Mouse (Mus musculus) thymus, postnatal 25 days (tissue): ENCODE data around the gene Kat2b.
A peak's percentile ranks its signal among the peaks of the same experiment; 100 is the strongest.
"Not testable (repeated sequence)": the region's sequence is repeated elsewhere in the genome, so short reads cannot be mapped to it uniquely, and the experiment has no call there.

Experiments
- DNase-seq: peaks from one replicate; pipeline ENCODE4 v3.0.0; 2022

Gene Kat2b

DNA sequence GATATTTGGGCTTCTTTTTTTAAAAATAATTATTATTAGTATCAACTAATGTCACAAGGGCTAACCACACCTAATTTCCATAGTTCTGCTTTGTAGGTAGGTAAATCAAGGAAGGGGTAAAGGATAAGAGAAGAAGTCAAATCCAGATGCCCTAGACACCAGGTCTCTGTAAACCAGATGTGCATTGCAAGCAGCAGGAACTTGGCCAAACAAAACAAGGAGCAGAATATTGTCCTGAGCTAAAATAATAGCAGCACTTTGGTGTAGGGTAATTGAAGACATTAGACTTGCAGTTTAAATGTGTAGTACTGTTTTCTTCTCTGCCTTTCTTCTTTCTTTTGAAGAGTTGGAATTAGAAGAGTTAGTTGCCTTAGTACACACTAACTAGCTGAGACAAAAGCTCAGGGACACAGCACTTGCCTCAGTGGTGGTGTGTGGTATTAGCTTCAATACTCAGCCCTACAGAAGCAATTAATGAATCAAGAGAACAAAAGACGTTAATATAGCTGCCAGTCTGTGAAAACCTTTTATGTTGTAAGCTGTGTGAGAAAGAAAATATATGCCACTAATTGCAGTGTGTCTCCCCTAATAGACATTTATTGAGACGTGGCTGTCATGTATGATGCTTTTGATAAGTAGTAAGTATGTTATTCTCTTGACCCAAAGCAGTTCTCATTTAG, 98.2 kb downstream of the Kat2b start:
- DNase-seq = no peak

DNA sequence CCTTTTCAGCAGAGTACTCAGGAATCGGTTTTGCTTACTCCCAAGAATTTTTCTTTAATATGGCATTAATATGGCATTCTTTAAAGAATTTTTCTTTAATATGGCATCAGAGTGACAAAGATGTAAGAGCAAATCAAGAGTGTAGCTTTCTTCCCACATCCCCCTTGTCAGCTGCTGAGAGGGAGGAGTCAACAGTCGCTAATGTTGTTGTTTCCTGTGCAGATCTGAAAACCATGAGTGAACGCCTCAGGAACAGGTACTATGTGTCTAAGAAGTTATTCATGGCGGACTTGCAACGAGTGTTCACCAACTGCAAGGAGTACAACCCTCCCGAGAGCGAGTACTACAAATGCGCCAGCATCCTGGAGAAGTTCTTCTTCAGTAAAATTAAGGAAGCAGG, 103.8 kb downstream of the Kat2b start:
- no peak for DNase-seq

DNA sequence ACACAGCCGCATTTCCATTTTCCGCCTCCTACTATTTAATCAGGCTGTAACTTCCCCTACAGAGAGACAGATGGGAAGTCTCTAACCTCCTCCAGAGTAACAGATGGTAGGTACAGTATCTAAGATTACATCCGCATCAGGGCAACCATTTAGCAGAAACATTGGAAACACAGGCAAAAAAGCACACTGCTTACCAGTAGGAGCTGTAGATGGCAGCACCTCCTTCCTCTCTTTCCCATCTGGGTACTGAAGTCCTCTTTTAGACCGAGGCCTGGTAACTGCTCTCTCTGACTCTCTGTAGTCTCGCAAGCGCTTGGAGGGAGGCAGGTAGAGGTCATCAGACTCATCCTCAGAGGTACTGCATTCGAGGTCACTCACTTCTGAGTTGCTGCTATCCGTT, 112.1 kb downstream of the Kat2b start:
- DNase-seq = no peak

DNA sequence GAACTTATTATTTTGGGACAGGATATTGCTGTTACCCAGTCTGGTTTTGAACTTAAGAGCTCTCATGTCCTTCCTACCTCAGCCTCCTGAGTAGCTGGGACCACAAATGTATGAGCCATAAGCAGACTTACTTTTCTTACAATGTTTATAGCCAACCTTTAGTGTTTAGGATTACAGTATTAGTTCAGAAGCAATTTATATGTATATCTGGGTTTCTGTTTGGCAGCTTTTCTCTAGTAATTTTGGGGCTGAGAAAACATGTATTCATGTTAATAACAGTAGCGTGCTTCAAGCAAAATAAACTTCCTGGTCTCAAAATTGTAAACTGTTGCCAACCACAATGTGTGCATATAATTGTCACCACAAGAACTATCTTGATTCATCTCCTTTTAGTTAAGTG, 121.7 kb downstream of the Kat2b start:
- DNase-seq = no peak

DNA sequence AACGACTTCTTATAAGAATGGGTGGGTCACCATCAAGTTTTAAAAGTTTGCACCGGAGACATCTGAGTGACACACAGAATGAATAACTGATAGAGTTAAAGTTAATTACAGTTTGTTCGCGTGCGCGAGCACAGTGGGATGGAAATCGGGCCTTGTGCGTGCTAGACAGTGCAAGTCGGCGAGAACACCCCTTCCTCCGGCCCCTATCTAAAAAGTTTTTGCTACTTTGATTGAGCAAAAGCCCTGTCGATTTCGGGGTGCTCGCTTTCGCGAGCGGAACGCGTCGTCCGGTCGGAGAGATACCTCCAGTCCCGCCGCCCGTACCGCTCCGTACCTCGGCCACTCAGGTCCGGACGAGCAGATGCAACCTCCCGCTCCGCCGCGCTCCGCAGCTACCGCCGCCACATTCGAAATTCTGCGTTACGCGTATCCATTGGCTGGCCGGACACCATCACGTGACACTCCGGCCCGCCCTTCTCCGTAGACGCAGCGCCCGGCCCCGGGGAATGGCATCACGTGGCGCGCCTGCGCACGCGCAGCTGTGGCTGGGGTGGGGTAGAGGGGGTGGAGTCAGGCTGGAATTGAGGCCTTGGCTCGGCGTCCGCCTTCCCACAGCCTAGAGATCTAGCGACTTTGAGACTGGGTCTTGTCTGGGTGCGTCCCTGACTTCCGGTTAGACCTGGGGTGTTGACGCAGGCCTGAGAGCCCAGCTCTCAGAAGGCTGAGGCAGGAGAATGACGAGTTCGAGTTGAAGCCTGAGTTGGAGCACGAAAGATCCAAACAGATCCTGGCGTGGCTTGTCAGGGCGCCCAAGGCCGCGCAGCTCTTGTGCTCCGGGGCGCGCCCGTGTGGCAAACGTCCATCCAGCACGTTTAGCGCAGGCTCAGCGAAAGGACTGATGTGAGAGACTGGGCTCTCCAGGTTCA, 122.5 kb downstream of the Kat2b start, which contains the start of gene Sgo1:
Gene Sgo1 (minus strand): TSS at position 457 of the 926 bp plus-strand sequence.
- DNase-seq = peak; percentile 98

DNA sequence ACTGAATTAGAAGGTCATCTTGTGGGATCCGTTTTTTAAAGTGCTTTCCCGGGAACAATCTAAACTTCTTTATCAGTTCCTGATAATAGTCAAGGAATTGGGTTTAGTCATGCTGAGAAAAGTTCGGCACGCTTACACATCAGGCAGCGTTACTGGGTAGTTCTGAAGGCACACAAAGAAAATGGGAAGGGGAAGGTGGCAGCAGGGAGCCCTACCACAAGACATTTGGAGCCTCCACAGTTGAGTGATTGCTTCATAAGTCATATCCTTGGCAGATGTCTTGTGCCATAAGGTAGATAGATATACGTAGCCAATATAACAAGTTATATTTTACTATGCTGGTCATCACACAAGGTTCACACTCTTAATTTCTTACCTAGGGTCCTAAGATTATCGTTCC, 123.3 kb downstream of the Kat2b start:
- DNase-seq = no peak

DNA sequence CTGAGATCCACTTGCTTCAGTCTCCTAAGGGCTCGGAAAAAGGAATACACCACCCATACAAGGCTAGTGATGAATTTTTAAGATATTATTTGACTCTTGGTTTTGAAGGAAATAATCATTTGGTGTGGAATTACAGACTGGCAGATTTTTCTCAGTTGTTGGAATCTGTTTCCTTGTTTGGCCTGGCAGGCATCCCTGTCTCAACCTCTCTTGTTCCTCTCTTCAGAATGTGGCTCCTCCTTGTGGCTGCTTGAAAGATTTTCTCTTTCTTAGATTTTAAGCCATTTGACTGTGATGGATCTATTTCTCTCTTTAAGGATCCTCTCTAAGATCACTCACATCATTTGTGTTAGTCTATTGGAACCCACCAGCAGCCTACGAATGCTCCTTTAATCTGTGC, 127.4 kb downstream of the Kat2b start:
- no peak for DNase-seq

DNA sequence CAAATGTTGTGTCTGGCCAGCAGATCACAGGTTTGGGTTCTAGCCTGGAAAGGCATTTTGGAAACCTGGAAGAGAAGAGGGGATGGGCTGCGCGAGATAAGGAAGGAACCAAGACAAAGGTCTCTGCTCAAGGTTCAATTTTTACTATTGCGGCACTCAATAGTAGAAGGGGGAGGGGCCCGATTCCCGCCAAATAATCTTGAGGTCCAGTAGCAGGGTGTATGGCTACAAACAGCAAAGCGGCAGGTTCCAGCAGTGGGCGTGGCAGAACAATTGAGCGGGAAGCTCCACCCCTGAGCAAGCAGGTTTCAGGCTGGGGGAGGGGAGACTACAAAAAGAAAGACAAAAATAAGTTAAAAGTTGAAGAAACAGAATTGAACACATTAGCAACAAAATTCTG, 130.9 kb downstream of the Kat2b start:
- not testable (repeated sequence) for DNase-seq

DNA sequence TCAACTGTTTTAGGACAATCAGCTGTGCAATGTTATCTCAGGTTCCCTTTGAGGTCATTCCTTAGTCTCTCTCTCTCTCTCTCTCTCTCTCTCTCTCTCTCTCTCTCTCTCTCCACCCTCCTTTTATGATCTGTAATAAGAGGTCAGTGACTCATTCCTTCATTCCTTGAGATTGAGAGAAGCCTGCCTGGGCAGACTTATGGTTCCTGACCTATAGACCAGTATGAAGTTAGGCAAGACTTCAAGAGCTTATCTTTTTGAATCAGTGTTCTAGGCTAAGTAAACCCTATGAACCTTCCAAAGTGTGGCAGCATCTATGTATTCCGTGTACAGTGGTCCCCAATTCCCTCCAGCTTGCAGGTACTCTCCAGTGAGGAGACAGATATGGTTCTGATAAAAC, 147.8 kb downstream of the Kat2b start:
- no peak for DNase-seq

DNA sequence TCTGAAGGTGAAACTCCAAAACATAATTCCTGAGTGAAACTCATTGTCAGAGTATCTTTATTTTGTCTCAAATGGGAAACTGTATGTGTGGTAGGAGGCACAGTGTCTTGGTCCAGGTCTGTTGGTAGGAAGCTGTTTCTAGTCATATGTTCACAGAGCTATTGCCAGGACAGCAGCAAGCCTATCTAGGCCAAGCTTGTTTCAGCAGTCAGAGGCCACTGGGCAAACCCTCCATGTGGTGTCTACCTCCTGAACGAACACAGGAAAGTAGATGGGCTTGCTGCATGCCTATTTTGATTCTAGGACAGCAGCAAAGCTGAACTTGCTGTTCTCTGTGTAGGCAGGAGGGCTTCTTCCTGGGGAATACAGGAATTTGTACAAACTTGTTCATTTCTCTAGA, 148.5 kb downstream of the Kat2b start:
- not testable (repeated sequence) for DNase-seq

DNA sequence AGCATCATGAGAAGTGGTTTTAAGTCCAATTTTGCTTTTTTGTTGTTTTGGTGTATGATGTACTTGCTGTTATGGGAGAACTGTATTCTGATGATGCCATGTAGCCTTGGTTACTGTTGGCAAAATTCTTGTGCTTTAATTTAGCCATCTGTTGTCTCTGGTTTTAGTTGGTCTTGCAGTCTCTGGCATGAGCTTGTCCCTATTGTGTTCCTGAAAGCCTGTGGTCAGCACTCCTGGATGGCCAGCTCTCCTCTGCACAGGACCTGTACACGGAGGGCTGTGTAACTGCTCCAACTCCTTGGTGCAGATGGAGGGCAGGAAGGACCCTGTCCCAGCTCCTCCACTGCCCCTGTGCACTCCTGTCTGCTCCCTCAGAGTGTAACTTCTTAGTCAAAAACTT, 151.8 kb downstream of the Kat2b start:
- DNase-seq = no peak

DNA sequence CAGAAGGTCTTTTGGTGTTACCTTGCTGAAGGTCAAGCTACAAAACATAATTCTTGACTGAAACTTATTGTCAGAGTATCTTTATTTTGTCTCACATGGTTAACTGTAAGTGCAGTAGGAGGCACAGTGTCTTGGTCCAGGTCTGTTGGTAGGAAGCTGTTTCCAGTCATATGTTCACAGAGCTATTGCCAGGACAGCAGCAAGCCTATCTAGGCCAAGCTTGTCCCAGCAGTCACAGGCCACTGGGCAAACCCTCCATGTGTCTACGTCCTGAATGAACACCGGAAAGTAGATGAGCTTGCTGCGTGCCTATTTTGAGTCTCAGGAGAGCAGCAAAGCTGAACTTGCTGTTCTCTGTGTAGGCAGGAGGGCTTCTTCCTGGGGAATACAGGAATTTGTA, 152.3 kb downstream of the Kat2b start:
- not testable (repeated sequence) for DNase-seq
